Mouse (Mus musculus): Measurements from ENCODE around the gene Sh3bp1. TPM values are rescaled to one million over a fixed set of nuclear protein-coding genes. Genes with fewer than 3 reads are reported as not detected.
A peak's percentile ranks its signal among the peaks of the same experiment; 100 is the strongest.

Gene Sh3bp1
- polyA plus RNA-seq, 1 experiment, result 26.2 TPM

DNA sequence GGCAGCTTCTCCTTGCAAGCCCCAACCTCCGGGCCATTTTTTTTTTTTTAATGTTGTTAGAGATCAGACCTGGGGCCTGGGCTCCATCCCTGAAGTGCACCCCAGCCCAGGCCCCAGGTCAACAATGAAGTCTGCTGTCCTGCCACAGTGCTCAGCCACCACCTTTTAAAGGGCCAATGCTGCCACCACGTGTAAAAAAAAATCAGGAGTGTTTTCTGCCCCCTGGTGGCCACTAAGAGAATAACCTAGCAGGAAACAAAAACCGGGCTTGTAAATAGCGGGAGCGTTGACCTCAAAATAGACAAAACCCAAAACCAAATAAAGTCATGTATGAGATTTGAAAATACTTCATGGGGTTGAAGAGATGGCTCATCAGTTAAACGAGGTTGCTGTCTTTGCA, 29.8 kb upstream of the Sh3bp1 start:
- peak; percentile 66 for DNase-seq
- H3K27ac ChIP-seq (ENCODE audit: insufficient read depth, low read depth, low read length), result no peak overlapping the region
- 21% methylated on average over 6 of the region's 6 CpGs for WGBS
- H3K4me1 ChIP-seq (ENCODE audit: control insufficient read depth, insufficient read depth, low read length), result peaks cover 3% of the 10 kb centered on the region; the same call in 1 of the 2 replicates
- H3K4me3 ChIP-seq (ENCODE audit: insufficient read depth, low read depth, low read length), result no peak overlapping the region
- no peaks in the 10 kb centered on the region for H3K27me3 ChIP-seq (replicated peaks; ENCODE audit: control insufficient read depth, insufficient read depth, low read length)
- TF ChIP-seq POLR2A (IDR thresholded peaks at IDR 0.05; ENCODE audit: low read depth, low read length) (no peak), CTCF (conservative IDR thresholded peaks at IDR 0.05; ENCODE audit: insufficient read depth, insufficient read length, low read depth, low read length) (peak; percentile 55)
- no peaks in the 10 kb centered on the region for H3K36me3 ChIP-seq (ENCODE audit: control insufficient read depth, insufficient read depth, low read length)

DNA sequence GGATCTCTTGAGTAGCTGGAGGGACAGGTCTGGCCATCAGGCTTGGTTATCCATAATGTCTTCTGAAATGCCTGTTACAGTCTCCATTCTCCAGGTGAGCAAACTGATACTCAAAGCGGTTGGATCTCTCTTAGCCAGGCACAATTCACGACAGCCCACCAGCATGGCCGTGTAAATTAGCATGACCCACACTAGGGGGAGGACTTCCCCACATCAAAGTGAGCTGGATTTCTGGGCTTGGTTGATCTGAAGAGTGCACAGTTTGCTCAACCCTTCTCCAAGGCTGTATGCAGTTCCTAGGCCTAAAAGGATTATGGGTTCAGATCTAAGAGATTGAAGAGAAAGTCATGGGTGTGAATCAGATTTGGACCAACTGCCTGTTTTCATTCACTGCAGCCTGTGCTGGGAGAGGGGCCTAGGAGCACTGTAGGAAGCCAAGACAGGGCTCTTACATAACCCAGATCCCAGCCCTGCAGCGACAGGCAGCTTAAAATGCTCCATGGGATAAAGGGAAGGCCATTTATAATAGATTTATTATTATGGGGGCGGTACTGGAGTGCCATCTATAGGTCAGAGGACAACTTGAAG, 27.5 kb upstream of the Sh3bp1 start:
- no peaks in the 10 kb centered on the region for H3K36me3 ChIP-seq (ENCODE audit: control insufficient read depth, insufficient read depth, low read length)
- no peak overlapping the region for H3K4me3 ChIP-seq (ENCODE audit: insufficient read depth, low read depth, low read length)
- WGBS, result 59% methylated on average over 5 of the region's 5 CpGs
- H3K4me1 ChIP-seq (ENCODE audit: control insufficient read depth, insufficient read depth, low read length), result peaks cover 7% of the 10 kb centered on the region; the same call in 1 of the 2 replicates
- TF ChIP-seq CTCF (conservative IDR thresholded peaks at IDR 0.05; ENCODE audit: insufficient read depth, insufficient read length, low read depth, low read length) (no peak), POLR2A (IDR thresholded peaks at IDR 0.05; ENCODE audit: low read depth, low read length) (no peak)
- H3K27ac ChIP-seq (ENCODE audit: insufficient read depth, low read depth, low read length), result no peak overlapping the region
- no peak for DNase-seq
- H3K27me3 ChIP-seq (replicated peaks; ENCODE audit: control insufficient read depth, insufficient read depth, low read length), result no peaks in the 10 kb centered on the region

GRCm38 (mm10) chr15:78873803-78874435, 25.6 kb upstream of the Sh3bp1 start:
- H3K27ac ChIP-seq (ENCODE audit: insufficient read depth, low read depth, low read length), result no peak overlapping the region
- H3K4me1 ChIP-seq (ENCODE audit: control insufficient read depth, insufficient read depth, low read length), result peaks cover 4% of the 10 kb centered on the region; the same call in 1 of the 2 replicates
- no peaks in the 10 kb centered on the region for H3K27me3 ChIP-seq (replicated peaks; ENCODE audit: control insufficient read depth, insufficient read depth, low read length)
- no peak overlapping the region for H3K4me3 ChIP-seq (ENCODE audit: insufficient read depth, low read depth, low read length)
- 68% methylated on average over 13 of the region's 13 CpGs for WGBS
- no peak for DNase-seq
- no peaks in the 10 kb centered on the region for H3K36me3 ChIP-seq (ENCODE audit: control insufficient read depth, insufficient read depth, low read length)
- TF ChIP-seq CTCF (conservative IDR thresholded peaks at IDR 0.05; ENCODE audit: insufficient read depth, insufficient read length, low read depth, low read length) (no peak), POLR2A (IDR thresholded peaks at IDR 0.05; ENCODE audit: low read depth, low read length) (no peak)

GRCm38 (mm10) chr15:78874989-78875388, 24.6 kb upstream of the Sh3bp1 start:
- TF ChIP-seq POLR2A (IDR thresholded peaks at IDR 0.05; ENCODE audit: low read depth, low read length), result no peak
- TF ChIP-seq CTCF (conservative IDR thresholded peaks at IDR 0.05; ENCODE audit: insufficient read depth, insufficient read length, low read depth, low read length), result no peak
- WGBS, result 79% methylated on average over 8 of the region's 8 CpGs
- H3K4me1 ChIP-seq (ENCODE audit: control insufficient read depth, insufficient read depth, low read length), result peaks cover 4% of the 10 kb centered on the region; the same call in 1 of the 2 replicates
- peak overlapping the region; percentile 92; the same call in 1 of the 2 replicates for H3K27ac ChIP-seq (ENCODE audit: insufficient read depth, low read depth, low read length)
- H3K4me3 ChIP-seq (ENCODE audit: insufficient read depth, low read depth, low read length), result no peak overlapping the region
- H3K36me3 ChIP-seq (ENCODE audit: control insufficient read depth, insufficient read depth, low read length), result no peaks in the 10 kb centered on the region
- DNase-seq, result no peak
- H3K27me3 ChIP-seq (replicated peaks; ENCODE audit: control insufficient read depth, insufficient read depth, low read length), result no peaks in the 10 kb centered on the region

GRCm38 (mm10) chr15:78875537-78875936, 24.0 kb upstream of the Sh3bp1 start:
- Histone ChIP-seq H3K36me3 (ENCODE audit: control insufficient read depth, insufficient read depth, low read length) (no peaks in the 10 kb centered on the region), H3K4me3 (ENCODE audit: insufficient read depth, low read depth, low read length) (no peak overlapping the region), H3K4me1 (ENCODE audit: control insufficient read depth, insufficient read depth, low read length) (peaks cover 4% of the 10 kb centered on the region; the same call in 1 of the 2 replicates), H3K27ac (ENCODE audit: insufficient read depth, low read depth, low read length) (peak overlapping the region; percentile 92), H3K27me3 (replicated peaks; ENCODE audit: control insufficient read depth, insufficient read depth, low read length) (no peaks in the 10 kb centered on the region)
- DNase-seq, result no peak
- TF ChIP-seq CTCF (conservative IDR thresholded peaks at IDR 0.05; ENCODE audit: insufficient read depth, insufficient read length, low read depth, low read length) (no peak), POLR2A (IDR thresholded peaks at IDR 0.05; ENCODE audit: low read depth, low read length) (no peak)
- 79% methylated on average over 5 of the region's 5 CpGs for WGBS

- H3K4me3 ChIP-seq (ENCODE audit: insufficient read depth, low read depth, low read length), result peak overlapping the region; percentile 56
- no peaks in the 10 kb centered on the region for H3K27me3 ChIP-seq (replicated peaks; ENCODE audit: control insufficient read depth, insufficient read depth, low read length)
- H3K4me1 ChIP-seq (ENCODE audit: control insufficient read depth, insufficient read depth, low read length), result peaks cover 4% of the 10 kb centered on the region; the same call in 1 of the 2 replicates
- DNase-seq, result peak; percentile 95
- H3K27ac ChIP-seq (ENCODE audit: insufficient read depth, low read depth, low read length), result peak overlapping the region; percentile 97
- H3K36me3 ChIP-seq (ENCODE audit: control insufficient read depth, insufficient read depth, low read length), result no peaks in the 10 kb centered on the region
- TF ChIP-seq POLR2A (IDR thresholded peaks at IDR 0.05; ENCODE audit: low read depth, low read length), result no peak
- TF ChIP-seq CTCF (conservative IDR thresholded peaks at IDR 0.05; ENCODE audit: insufficient read depth, insufficient read length, low read depth, low read length), result peak; percentile 77
- 2% methylated on average over 17 of the region's 17 CpGs for WGBS
Observed at GRCm38 (mm10) chr15:78876258-78876696, 23.3 kb upstream of the Sh3bp1 start.
